Mouse (Mus musculus): Measurements from ENCODE around the gene Psd4.

Gene Psd4

GRCm38 (mm10) chr2:24367030-24367894 lies at the start of gene Psd4:
Gene Psd4, plus strand, starts transcription at chr2:24367580.
- DNase-seq (ENCODE audit: low spot score) = peak; percentile 22

- no peak for DNase-seq (ENCODE audit: low spot score)
Measured at GRCm38 (mm10) chr2:24317919-24318598, 49.3 kb upstream of the Psd4 start.

- no peak for DNase-seq (ENCODE audit: low spot score)
Measured at GRCm38 (mm10) chr2:24335333-24335732, 32.0 kb upstream of the Psd4 start.

- no peak for DNase-seq (ENCODE audit: low spot score)
Measured at GRCm38 (mm10) chr2:24336545-24336944, 30.8 kb upstream of the Psd4 start, which contains the start of gene Il1rn. Gene Il1rn, plus strand, starts transcription at chr2:24336853.

- DNase-seq (ENCODE audit: low spot score) = no peak
Measured at GRCm38 (mm10) chr2:24341395-24341885, 25.9 kb upstream of the Psd4 start.

- DNase-seq (ENCODE audit: low spot score) = no peak
Measured at GRCm38 (mm10) chr2:24344619-24345018, 22.8 kb upstream of the Psd4 start.

GRCm38 (mm10) chr2:24345056-24345455 lies 22.3 kb upstream of the Psd4 start:
- DNase-seq (ENCODE audit: low spot score) = no peak

- DNase-seq (ENCODE audit: low spot score) = no peak
Measured at GRCm38 (mm10) chr2:24347926-24348325, 19.5 kb upstream of the Psd4 start.

- DNase-seq (ENCODE audit: low spot score) = no peak
Measured at GRCm38 (mm10) chr2:24351159-24351558, 16.2 kb upstream of the Psd4 start.

- DNase-seq (ENCODE audit: low spot score) = no peak
Measured at GRCm38 (mm10) chr2:24353042-24353441, 14.3 kb upstream of the Psd4 start.

- DNase-seq (ENCODE audit: low spot score) = no peak
Measured at GRCm38 (mm10) chr2:24357642-24358041, 9.7 kb upstream of the Psd4 start.

GRCm38 (mm10) chr2:24359347-24359746 lies 8.0 kb upstream of the Psd4 start:
- DNase-seq (ENCODE audit: low spot score) = no peak

- no peak for DNase-seq (ENCODE audit: low spot score)
Measured at GRCm38 (mm10) chr2:24363818-24364217, 3.6 kb upstream of the Psd4 start.

- no peak for DNase-seq (ENCODE audit: low spot score)
Measured at GRCm38 (mm10) chr2:24366214-24366975, 985 bp upstream of the Psd4 start.

GRCm38 (mm10) chr2:24367895-24368261 lies 498 bp downstream of the Psd4 start:
- DNase-seq (ENCODE audit: low spot score) = no peak

GRCm38 (mm10) chr2:24378747-24379450 lies 11.5 kb downstream of the Psd4 start:
- no peak for DNase-seq (ENCODE audit: low spot score)

GRCm38 (mm10) chr2:24382456-24383230 lies 15.3 kb downstream of the Psd4 start:
- no peak for DNase-seq (ENCODE audit: low spot score)

GRCm38 (mm10) chr2:24383636-24384035 lies 16.3 kb downstream of the Psd4 start:
- no peak for DNase-seq (ENCODE audit: low spot score)

- DNase-seq (ENCODE audit: low spot score) = no peak
Measured at GRCm38 (mm10) chr2:24384393-24384792, 17.0 kb downstream of the Psd4 start.

- DNase-seq (ENCODE audit: low spot score) = no peak
Measured at GRCm38 (mm10) chr2:24385111-24385961, 18.0 kb downstream of the Psd4 start.

Data from ovary, postnatal 10 days (tissue).